Mouse (Mus musculus) hindbrain, embryonic 11.5 days (tissue): ENCODE results near the gene Bbs1. TPM values are rescaled to one million over a fixed set of nuclear protein-coding genes. Genes with fewer than 3 reads are reported as not detected.
"Not testable (repeated sequence)": the region's sequence is repeated elsewhere in the genome, so short reads cannot be mapped to it uniquely, and the experiment has no call there.

Experiments used
- ATAC-seq: fragments of 200-750 bp; cut with Nextera tagmentation; 2 replicates; pipeline ENCODE4 v1.8.0; 2017; ENCODE audit warnings: mild to moderate bottlenecking, moderate TSS enrichment, moderate library complexity; ENCODE audit not compliant: low FRiP score
- DNase-seq: peaks from one replicate; pipeline ENCODE4 v3.0.0-alpha.2; 2015; ENCODE audit warnings: low spot score
- H3K27ac ChIP-seq: fragments of 300-500 bp; sonication (generic); 2 replicates; pipeline ENCODE4 v1.5.1; 2014; ENCODE audit warnings: mild to moderate bottlenecking, low read depth, low read length
- H3K27me3 ChIP-seq: fragments of 300-500 bp; sonication (generic); 2 replicates; pipeline ENCODE4 v1.6.1; 2014; ENCODE audit warnings: mild to moderate bottlenecking, low read length, moderate library complexity, mixed read lengths; ENCODE audit not compliant: control insufficient read depth, insufficient read depth
- H3K36me3 ChIP-seq: fragments of 300-500 bp; sonication (generic); 2 replicates; pipeline ENCODE4 v1.6.1; 2014; ENCODE audit warnings: mild to moderate bottlenecking, low read length, moderate library complexity, mixed read lengths; ENCODE audit not compliant: control insufficient read depth, insufficient read depth
- H3K4me1 ChIP-seq: fragments of 300-500 bp; sonication (generic); replicated peaks from 2 replicates; pipeline ENCODE4 v1.6.1; 2014; ENCODE audit warnings: low read length, mixed read lengths; ENCODE audit not compliant: control insufficient read depth, insufficient read depth
- H3K4me2 ChIP-seq: fragments of 300-500 bp; sonication (generic); replicated peaks from 2 replicates; pipeline ENCODE4 v1.6.1; 2014; ENCODE audit warnings: mild to moderate bottlenecking, low read depth, low read length
- H3K4me3 ChIP-seq: fragments of 300-500 bp; sonication (generic); 2 replicates; pipeline ENCODE4 v1.5.1; 2014; ENCODE audit warnings: low read depth, low read length
- H3K9ac ChIP-seq: fragments of 300-500 bp; sonication (generic); 2 replicates; pipeline ENCODE4 v1.6.1; 2014; ENCODE audit warnings: low read depth, low read length
- H3K9me3 ChIP-seq: fragments of 300-500 bp; sonication (generic); 2 replicates; pipeline ENCODE4 v1.6.1; 2016; ENCODE audit warnings: low read length; ENCODE audit not compliant: control insufficient read depth
- WGBS: fragments of 180-500 bp; shearing (Covaris S2); extraction: QIAGEN DNeasy Blood & Tissue Kit; methylation state at CpG from one replicate; pipeline ENCODE4 v1.1.7; 2014; 5-methylcytosine and 5-hydroxymethylcytosine counted together
- polyA plus RNA-seq: library from polyadenylated mRNA; unstranded; fragments of >200 nt; fragmentation: Nextera tagmentation; extraction: Ambion mirVana; gene quantifications from 2 replicates; pipeline ENCODE4 v1.2.1, GENCODE M21; 2014

Gene Bbs1
- polyA plus RNA-seq, 1 experiment from 2014 or later = 11.6 TPM

DNA sequence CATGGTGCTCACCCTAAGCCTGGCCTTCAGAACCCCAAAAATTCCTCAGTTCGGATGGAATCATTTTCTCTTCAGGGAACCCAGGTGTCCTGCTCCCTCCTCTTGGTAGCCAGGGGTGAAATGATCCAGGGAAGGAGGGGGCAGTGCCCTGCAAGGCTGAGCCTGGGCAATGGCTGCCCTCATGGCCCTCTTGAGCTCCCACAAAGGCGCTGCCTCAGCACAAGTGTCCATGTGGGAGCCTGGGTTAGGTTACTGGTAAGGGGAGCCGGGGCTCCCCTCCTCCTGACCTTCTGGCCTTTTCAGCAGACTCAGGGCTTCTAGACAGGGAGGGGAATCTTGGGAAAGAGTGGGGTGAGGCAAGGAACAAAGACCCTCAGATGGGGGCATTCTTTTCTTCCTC, 29.7 kb downstream of the Bbs1 start:
- H3K4me1 ChIP-seq = peaks cover 2% of the 10 kb centered on the region; the same call in 1 of the 2 replicates
- H3K36me3 ChIP-seq = no peaks in the 10 kb centered on the region
- no peak overlapping the region for H3K9ac ChIP-seq
- no peak overlapping the region for H3K4me2 ChIP-seq
- no peaks in the 10 kb centered on the region for H3K27me3 ChIP-seq
- no peak for ATAC-seq
- no peaks in the 10 kb centered on the region for H3K9me3 ChIP-seq
- H3K4me3 ChIP-seq = no peak overlapping the region
- no peak for DNase-seq
- 73% methylated on average over 3 of the region's 3 CpGs for WGBS
- no peak overlapping the region for H3K27ac ChIP-seq

- Histone ChIP-seq H3K4me1 (peaks cover 2% of the 10 kb centered on the region; the same call in 1 of the 2 replicates), H3K27me3 (no peaks in the 10 kb centered on the region), H3K9me3 (no peaks in the 10 kb centered on the region), H3K36me3 (no peaks in the 10 kb centered on the region), H3K27ac (no peak overlapping the region), H3K4me2 (no peak overlapping the region), H3K9ac (no peak overlapping the region), H3K4me3 (no peak overlapping the region)
- 71% methylated on average over 3 of the region's 4 CpGs for WGBS
- DNase-seq = no peak
- no peak for ATAC-seq
Measured at GRCm38 (mm10) chr19:4876241-4876640, 30.2 kb downstream of the Bbs1 start.

DNA sequence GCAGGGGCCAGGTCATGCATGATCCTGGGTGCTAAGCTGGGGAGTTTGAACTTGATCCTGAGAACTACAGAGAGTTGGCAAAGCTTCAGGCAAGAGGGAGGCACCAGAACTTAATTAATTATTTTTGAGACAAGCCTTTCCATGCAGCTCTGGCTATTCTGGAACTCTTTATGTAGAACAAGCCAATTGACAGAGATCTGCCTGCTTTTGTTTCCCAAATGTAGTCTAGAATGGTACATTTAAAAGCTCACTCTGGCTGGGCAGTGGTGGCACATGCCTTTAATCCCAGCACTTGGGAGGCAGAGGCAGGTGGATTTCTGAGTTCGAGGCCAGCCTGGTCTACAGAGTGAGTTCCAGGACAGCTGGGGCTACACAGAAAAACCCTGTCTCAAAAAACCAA, 31.8 kb downstream of the Bbs1 start:
- H3K27ac ChIP-seq, H3K4me3 ChIP-seq, ATAC-seq, DNase-seq, H3K36me3 ChIP-seq, H3K4me2 ChIP-seq, H3K4me1 ChIP-seq, H3K27me3 ChIP-seq, H3K9ac ChIP-seq, H3K9me3 ChIP-seq: not testable (repeated sequence)
- WGBS = 100% methylated on average over 1 of the region's 1 CpGs

DNA sequence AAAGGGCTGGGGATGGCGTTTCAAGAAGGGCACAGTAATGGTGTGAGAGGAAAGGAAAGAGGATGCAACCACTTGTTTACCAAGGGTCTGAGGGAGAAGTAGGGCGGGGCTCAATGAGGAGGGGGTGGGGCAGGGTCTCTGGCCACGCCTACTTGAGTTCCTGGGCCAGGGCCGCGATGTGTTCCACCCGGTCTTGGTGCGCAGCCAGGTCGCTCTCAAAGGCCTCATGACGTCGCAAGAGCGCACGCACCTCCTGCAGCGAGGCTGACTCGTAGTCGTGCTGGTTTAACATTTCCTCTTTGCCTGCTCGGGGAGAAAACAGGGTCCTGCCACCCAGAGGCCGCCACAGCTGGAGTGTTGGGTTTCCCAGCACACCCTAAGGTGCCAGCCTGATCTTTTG, 41.3 kb downstream of the Bbs1 start:
- peak; percentile 28 for DNase-seq
- Histone ChIP-seq H3K4me1 (no peaks in the 10 kb centered on the region), H3K9ac (no peak overlapping the region), H3K9me3 (no peaks in the 10 kb centered on the region), H3K27ac (no peak overlapping the region), H3K4me2 (no peak overlapping the region), H3K4me3 (no peak overlapping the region), H3K36me3 (no peaks in the 10 kb centered on the region), H3K27me3 (no peaks in the 10 kb centered on the region)
- no peak for ATAC-seq
- 6% methylated on average over 17 of the region's 17 CpGs for WGBS

DNA sequence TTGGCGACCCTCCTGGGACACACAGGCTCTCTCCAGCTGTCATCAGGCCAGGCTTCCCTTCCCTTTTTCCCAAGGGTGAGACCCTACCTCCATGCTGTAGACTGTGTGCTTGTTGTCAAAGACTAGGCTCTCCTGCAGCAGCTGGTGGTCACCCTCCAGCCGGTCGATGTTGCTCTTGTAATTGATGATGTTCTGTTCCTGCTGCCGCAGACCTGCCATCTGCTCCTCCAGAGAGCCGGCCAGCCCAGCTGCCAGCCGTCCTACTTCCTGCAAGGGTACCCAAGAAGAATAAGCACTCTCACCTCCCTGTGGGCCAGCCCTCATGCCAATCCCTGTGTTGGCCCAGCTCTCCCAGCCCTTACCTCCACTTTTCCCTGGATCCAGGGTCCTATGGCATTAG, 43.4 kb downstream of the Bbs1 start:
- H3K27ac ChIP-seq = no peak overlapping the region
- H3K36me3 ChIP-seq = no peaks in the 10 kb centered on the region
- no peaks in the 10 kb centered on the region for H3K4me1 ChIP-seq
- no peaks in the 10 kb centered on the region for H3K9me3 ChIP-seq
- WGBS = 71% methylated on average over 6 of the region's 6 CpGs
- ATAC-seq = no peak
- no peak overlapping the region for H3K4me2 ChIP-seq
- H3K27me3 ChIP-seq = no peaks in the 10 kb centered on the region
- DNase-seq = peak; percentile 19
- H3K4me3 ChIP-seq = no peak overlapping the region
- H3K9ac ChIP-seq = no peak overlapping the region

DNA sequence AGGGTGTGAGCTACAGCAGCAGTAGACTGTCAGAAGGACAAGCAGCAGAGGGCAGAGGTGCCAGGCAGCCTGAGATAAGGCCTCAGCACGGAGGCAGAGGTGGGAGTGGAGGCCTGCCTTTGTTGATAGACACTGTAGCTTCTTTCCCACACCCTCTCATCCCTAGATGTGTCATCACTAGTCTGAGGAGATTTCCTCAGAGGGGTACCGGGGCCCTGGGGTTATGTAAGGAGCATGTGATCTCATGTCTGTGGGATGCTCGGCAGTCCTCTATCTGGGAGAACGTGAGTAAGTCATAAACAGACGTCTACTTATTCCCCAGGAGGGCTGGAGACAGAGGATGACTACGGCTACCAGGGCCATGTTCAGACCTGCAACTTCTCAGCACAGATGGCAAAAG, 47.3 kb downstream of the Bbs1 start:
- Histone ChIP-seq H3K36me3 (no peaks in the 10 kb centered on the region), H3K9me3 (no peaks in the 10 kb centered on the region), H3K4me1 (no peaks in the 10 kb centered on the region), H3K27ac (no peak overlapping the region), H3K27me3 (no peaks in the 10 kb centered on the region), H3K4me3 (no peak overlapping the region), H3K4me2 (no peak overlapping the region), H3K9ac (no peak overlapping the region)
- whole genome bisulfite sequencing = 85% methylated on average over 6 of the region's 6 CpGs
- ATAC-seq (no peak), DNase-seq (no peak)

- WGBS = 73% methylated on average over 4 of the region's 4 CpGs
- no peaks in the 10 kb centered on the region for H3K4me1 ChIP-seq
- H3K9ac ChIP-seq = no peak overlapping the region
- no peaks in the 10 kb centered on the region for H3K9me3 ChIP-seq
- H3K36me3 ChIP-seq = no peaks in the 10 kb centered on the region
- DNase-seq (no peak), ATAC-seq (no peak)
- peak overlapping the region; percentile 53; the same call in 1 of the 2 replicates for H3K4me3 ChIP-seq
- no peak overlapping the region for H3K27ac ChIP-seq
- H3K4me2 ChIP-seq = peak overlapping the region; percentile 91
- no peaks in the 10 kb centered on the region for H3K27me3 ChIP-seq
Measured at GRCm38 (mm10) chr19:4855951-4856350, 50.5 kb downstream of the Bbs1 start.

DNA sequence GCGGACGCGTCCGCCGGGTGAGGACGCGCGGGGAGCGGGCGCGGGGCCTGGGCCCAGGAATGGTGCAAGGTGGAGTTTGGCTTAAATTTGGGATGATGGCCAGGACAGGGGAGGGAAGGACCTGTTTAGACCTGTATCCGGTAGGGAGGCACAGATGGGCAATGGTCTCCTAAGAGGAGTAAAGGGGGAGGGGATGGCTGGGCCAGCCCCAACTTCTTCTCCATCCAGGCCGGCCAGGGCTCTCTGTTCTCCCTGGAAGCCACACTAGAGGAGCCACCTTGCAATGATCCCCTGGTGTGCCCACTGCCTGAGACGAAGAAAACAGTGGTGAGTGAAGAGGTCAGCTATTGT, 51.0 kb downstream of the Bbs1 start:
- no peaks in the 10 kb centered on the region for H3K9me3 ChIP-seq
- WGBS = 1% methylated on average over 14 of the region's 14 CpGs

DNA sequence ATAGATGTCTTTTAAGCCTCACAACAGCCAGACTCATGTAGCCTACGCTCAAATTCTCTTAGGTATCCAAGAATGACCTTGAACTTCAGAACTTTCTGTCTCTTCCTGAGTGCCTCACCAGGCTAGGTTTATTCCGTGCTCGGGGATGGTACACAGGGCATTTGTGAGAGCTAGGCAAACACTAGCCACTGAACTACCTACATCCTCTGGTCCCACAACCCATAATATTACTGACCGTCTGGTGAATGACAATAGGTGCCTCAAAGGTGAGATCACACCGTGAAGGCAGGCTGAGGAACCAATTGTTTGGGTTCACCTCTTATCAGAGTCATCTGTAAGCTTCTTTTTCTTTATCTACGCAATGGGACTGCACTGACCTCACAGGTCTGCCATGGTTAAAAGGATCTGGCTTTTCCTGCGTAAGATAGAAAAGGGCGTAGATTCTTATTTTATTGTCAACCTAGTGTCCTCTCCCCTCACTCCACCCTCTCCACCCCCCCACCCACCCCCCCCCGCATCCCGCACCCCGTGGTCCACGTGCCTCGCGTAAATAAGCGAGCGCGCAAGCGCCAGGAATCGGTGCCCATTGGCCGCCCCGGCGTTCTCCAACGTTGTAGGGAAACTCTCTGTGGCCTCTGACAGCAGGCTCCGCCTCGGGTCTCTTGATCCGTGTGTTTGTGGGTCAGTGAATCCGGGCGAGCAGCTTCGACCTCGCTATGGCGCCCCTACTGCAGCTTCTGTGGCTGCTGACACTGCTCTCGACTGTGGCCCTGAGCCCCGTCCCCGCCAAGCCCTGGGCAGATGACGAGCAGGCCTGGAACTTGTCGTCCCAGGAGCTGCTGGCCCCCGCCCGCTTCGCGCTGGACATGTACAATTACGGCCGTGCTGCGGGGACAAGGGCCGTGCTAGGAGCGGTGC, 51.6 kb downstream of the Bbs1 start, which contains the start of gene Ctsf:
Gene Ctsf (plus strand): TSS at position 579 of the 918 bp plus-strand sequence.
- no peaks in the 10 kb centered on the region for H3K4me1 ChIP-seq
- H3K36me3 ChIP-seq = no peaks in the 10 kb centered on the region
- peak within 1 kb of the TSS; percentile 58 for H3K9ac ChIP-seq
- H3K9me3 ChIP-seq = no peaks in the 10 kb centered on the region
- peak within 1 kb of the TSS; percentile 53 for H3K4me3 ChIP-seq
- peak; percentile 84 for DNase-seq
- no peaks in the 10 kb centered on the region for H3K27me3 ChIP-seq
- peak; percentile 87 for ATAC-seq
- peak within 1 kb of the TSS; percentile 91 for H3K4me2 ChIP-seq
- 5% methylated on average over 45 of the region's 45 CpGs for WGBS
- H3K27ac ChIP-seq = peak within 1 kb of the TSS; percentile 43

More for the DNA sequence above, 51.0 kb downstream of the Bbs1 start:
- Histone ChIP-seq H3K9ac (peak overlapping the region; percentile 58), H3K27ac (peak overlapping the region; percentile 43), H3K4me3 (peak overlapping the region; percentile 53), H3K36me3 (no peaks in the 10 kb centered on the region), H3K27me3 (no peaks in the 10 kb centered on the region), H3K4me2 (peak overlapping the region; percentile 91), H3K4me1 (no peaks in the 10 kb centered on the region)
- ATAC-seq (peak; percentile 67), DNase-seq (no peak)
